Mouse (Mus musculus): Measurements from ENCODE around the gene Spem2.

GRCm38 (mm10) chr11:69778258-69778982 lies 39.8 kb downstream of the Spem2 start:
- TF ChIP-seq GATA1 (IDR thresholded peaks at IDR 0.05; ENCODE audit: low read length) (no peak), TAL1 (IDR thresholded peaks at IDR 0.05; ENCODE audit: low read length) (no peak)
